Mouse (Mus musculus) gastrocnemius, adult 8-10 months (tissue): ENCODE data around the gene Strn3. TPM values are rescaled to one million over a fixed set of nuclear protein-coding genes. Genes with fewer than 3 reads are reported as not detected.

ENCODE experiments used
- DNase-seq, 2 experiments: peaks; one replicate each; pipeline ENCODE4 v3.0.0; 2022; ENCODE audit warnings: low spot score in 2 of 2
- total RNA-seq, 4 experiments: library from RNA; stranded (reverse); gene quantifications; 2 replicates each; pipeline ENCODE4 v1.2.4; 2022

Strn3 gene
- total RNA-seq: 100 to 1,000 TPM; 152 to 162 (median 156) TPM

DNA sequence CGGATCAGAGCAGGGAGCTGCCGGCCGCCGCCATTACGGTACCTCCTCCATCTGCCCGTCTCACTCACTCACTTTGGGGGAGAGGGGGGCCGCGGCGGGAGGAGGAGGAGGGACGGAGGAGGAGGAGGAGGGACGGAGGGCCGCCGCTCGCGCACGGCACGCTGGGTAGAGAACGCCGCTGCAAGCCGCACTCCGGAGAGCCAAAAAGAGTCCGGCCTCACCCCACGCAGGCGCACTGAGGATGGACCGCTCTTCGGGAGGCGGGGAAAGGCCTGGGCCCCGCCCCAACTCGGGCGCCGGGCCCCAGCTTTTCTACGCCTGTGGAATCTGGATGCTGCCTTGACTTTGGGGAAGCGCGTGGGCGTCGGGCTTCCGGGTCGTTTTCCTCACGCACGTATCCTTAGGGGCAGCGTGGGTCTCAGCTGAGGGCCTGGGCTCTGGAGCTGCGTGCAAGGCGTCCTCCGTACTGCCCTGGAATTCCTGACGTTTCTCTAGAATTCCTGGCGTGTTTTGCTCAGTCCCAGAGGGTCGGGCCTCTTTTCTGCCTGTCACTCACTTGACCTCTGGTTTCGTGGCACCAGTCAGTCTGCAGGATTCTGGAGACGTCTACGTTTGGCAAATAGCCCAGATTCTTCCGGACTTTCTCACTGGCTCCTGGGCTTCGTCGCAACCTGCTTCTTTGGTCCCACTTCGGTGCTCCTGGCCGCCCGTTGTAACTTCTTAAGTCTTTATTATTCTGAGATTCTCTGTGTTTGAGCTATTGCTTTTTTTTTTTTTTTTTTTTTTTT is at the start of gene Strn3:
Strn3 (minus strand) TSS at position 53 of the 788 bp plus-strand sequence.
- peak; percentile 95 to 98 for DNase-seq

DNA sequence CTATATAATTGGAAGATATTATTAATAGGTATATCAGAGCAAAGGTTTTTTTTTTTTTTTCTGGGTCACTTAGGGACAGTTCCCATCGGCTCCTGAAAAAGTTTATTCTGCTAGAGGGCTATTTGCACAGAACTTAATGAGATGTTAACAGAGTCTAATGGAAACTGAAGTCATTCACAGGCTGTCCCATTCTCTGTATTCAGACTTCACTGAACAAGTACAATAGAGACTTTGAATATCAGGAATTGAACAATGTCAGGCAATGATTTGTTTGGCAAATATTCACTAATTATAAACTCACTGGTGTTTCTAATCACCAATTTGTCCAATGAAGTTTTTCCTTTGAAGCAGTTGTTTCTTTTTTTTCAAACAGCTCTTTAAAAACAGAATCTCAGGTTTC is 45.1 kb upstream of the Strn3 start:
- DNase-seq: no peak

- no peak for DNase-seq
These were observed 44.7 kb upstream of the Strn3 start for GRCm38 (mm10) chr12:51736381-51736780.

- no peak for DNase-seq
These were observed 44.2 kb upstream of the Strn3 start for GRCm38 (mm10) chr12:51735840-51736271.

- DNase-seq: no peak
These were observed 43.0 kb upstream of the Strn3 start for GRCm38 (mm10) chr12:51734605-51735211.

- DNase-seq: no peak
These were observed 38.1 kb upstream of the Strn3 start for GRCm38 (mm10) chr12:51729827-51730226.

GRCm38 (mm10) chr12:51729058-51729457 is 37.4 kb upstream of the Strn3 start:
- DNase-seq: peak; percentile 42 to 51

DNA sequence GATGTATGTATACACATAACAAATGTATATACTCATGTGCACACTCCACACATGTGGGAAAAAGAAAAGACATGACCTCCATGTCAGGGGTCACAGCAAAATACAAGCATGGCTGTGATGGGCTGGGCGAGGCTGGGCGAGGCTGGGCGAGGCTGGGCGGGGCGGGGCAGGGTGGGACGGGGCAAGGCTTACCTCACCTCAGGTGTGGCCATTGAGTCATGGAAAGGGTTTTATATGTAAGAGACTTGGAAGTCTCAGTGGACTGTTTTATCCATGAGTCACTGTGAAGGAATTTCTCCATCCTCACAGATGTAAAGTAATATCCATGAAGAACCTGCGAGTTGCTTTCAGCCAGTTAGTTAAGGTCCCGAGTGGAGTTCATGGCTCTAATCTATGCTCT is 30.1 kb upstream of the Strn3 start:
- DNase-seq: no peak

DNA sequence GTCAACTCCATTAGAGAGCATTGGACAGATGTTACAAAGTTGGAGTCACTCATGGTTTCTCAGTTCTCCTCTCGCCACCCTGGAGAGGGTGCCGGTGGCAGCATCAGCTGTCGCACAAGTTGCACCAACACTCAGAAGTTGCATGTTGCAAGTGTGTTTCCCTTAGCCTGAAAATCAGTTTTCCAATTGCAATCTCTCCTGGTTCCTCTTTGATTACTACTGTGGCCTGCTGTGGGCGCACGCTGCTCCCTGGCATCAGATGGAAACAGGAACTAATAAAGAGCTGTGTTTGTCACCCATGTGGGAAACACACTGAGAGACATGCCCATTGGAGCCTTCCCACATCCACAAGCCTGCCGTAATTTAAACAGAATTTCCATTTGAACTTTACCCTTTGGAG is 26.9 kb upstream of the Strn3 start:
- no peak for DNase-seq

DNA sequence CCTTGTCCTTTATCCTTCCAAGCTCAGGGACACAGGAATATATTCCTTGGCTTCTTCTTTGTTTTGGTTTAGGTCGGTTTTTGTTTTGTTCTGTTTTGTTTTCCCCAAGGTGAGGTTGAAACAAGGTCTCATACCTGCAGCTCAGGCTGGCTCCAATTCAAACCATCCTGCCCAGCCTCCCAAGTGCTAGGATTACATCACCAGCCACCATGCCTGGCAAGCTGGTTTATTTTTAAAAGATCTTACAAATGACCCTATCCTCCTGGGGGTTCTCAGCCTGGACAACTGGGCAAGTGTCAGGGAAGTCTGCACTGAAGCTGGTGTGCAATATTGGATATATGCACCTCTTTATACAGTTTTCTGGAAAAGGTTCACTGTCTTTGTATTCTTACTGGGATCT is 21.0 kb upstream of the Strn3 start:
- DNase-seq: no peak

- DNase-seq: no peak
These were observed 18.5 kb upstream of the Strn3 start for GRCm38 (mm10) chr12:51710154-51710553.

DNA sequence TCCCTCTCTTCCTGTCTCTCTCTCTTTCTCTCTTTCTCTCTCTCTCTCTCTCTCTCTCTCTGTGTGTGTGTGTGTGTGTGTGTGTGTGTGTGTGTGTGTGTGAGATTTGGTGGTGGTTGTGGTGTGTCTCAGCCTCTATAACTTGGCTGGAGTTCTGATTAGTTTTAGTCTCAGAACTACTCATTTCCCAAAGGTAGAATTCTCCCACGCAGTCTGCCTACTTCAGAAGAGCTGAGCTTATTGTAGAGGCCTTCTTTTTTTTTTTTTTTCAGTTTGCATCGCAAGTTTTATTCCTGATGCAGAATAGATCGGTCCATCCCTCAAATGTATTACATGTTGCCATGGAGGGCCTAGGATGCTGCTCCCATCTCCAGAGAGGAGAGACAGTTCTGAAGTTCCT is 18.0 kb upstream of the Strn3 start:
- no peak for DNase-seq

- no peak for DNase-seq
These were observed 17.4 kb upstream of the Strn3 start for GRCm38 (mm10) chr12:51708941-51709686.

DNA sequence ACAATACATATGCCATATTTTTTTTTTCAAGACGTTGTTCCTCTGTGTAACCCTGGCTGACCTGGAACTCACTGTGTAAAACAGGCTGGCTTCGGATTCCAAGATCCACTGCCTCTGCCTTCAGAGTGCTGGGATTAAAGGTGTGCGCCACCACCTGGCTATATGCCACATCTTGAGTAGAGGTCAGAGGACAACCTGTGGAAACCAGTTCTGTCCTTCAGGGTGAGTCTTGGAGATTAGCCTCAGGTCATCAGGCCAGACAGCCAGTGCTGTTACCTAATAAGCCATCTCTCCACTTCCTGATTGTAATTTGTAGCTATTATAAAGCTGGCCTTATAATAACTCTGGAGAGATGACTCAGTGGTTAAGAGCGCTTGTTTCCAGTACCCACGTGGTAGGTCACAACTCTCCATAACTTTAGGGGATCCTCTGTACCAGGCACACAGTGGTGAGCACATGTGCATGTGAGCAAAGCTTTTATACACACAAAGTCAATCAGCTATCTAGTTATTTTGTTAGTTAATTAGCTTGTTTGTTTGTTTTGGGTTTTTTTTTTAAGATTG is 15.1 kb upstream of the Strn3 start:
- DNase-seq: no peak

DNA sequence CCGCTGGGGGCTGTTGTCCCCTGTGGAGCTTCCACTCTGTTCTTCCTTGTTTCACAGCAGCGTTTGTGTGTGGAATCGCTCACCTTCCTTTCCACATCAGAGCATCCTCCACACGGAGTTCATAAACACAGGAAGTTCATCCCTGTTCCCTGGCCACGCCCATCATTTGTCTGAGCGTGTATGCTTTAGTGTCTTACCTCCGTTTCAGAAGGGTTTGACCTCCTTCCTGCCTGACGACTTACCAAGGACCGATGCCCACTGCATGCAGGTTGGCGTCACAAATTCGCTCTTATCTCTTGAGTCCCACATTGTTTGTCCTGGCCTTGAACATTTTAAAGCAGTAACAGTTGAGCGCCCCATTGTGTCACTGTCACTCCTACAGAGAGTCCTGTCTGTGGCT is 14.1 kb upstream of the Strn3 start:
- DNase-seq: no peak

DNA sequence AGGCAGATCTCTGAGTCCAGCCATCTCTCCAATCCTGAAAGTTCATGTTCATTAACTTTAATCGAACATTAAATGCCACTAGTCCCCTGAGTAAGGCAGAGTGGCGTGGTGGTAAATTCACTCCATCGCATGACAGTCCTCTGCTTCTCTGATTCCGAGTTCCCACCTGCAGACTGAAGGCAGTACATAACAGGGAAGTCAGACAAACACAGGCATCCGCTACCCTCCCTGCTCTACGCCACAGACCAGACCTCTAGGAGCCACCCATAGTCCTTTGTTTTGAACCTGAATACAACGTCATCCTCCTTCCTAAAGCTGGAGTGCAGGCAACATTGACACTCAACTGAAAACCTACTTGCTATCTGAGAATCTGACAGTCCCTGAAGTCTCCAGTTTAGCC is 12.9 kb upstream of the Strn3 start:
- DNase-seq: no peak

DNA sequence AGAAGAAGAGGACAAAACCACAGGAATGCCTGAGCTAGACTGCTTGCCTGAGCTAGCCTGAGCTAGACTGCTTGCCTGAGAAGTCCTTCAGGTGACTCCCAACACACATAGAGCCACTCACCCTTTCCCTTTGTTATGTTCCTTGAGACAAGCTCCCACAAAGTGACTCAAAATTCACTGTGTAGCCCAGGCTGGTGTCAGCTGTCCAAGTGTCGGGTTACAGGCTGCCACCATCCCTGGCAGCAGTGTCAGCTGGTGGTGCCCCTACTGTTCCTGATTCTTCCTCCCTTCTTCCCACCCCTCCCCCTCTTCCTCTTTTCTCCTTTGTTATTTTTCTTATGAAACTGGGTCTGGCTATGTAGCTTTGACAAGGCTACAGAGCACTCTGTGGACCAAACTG is 12.2 kb upstream of the Strn3 start:
- DNase-seq: no peak

DNA sequence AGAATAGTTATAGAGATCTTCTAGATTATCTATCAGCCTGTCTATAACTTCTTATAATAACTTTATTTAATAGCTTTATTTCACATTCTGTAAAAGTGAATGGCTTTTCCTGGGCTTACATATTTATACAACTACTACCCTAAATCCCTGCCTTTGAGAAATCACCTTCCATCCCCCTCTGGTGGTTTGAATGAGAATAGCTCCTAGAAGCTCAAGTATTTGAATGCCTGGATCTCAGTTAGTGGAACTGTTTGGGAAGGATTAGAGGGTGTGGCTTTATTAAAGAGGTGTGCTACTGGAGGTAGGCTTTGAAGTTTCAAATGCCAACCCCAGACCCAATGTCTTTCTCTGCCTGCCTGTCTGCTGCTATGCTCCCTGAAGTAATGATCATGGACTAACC is 10.0 kb upstream of the Strn3 start:
- DNase-seq: no peak

DNA sequence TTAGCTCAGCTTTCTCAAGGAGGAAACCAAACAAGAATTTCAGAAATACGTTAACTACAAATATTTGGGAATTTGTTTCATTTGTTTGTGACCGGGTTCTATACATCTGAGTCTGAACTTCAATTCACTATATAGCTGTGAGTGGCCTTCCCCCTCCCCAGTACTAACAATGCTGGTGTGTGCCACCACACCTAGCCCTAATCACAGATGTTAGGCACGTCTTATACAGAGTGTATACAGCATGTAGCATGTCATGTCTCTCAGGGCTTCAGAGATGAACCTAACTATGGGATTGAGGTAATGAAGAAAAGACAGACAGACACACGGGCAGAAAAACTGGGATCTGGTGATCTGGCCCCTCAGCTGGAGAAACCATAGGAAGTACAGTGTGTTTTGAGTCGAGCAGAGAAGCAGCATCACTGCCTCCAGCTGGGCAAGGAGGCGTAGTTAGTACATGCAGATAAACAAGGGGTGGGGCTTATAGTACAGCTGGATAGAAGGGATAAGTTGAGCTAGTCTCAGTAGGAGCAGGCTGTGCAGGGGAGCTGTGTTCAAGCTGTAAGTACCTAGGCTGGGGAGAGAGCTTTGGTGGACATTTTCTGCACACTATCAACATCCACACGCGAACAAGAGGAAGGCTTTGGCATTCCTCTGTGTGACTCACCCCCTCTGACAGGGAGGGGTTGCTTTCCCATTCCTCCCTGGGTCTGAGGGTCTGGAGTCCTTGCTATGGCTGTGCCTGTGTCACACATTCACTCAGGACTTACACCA is 8.1 kb upstream of the Strn3 start:
- no peak for DNase-seq

- DNase-seq: no peak
These were observed 4.5 kb upstream of the Strn3 start for GRCm38 (mm10) chr12:51696157-51696556.

GRCm38 (mm10) chr12:51694966-51695365 is 3.3 kb upstream of the Strn3 start:
- DNase-seq: no peak
